Mouse (Mus musculus): ENCODE data around the gene Dbp.

Gene Dbp

DNA sequence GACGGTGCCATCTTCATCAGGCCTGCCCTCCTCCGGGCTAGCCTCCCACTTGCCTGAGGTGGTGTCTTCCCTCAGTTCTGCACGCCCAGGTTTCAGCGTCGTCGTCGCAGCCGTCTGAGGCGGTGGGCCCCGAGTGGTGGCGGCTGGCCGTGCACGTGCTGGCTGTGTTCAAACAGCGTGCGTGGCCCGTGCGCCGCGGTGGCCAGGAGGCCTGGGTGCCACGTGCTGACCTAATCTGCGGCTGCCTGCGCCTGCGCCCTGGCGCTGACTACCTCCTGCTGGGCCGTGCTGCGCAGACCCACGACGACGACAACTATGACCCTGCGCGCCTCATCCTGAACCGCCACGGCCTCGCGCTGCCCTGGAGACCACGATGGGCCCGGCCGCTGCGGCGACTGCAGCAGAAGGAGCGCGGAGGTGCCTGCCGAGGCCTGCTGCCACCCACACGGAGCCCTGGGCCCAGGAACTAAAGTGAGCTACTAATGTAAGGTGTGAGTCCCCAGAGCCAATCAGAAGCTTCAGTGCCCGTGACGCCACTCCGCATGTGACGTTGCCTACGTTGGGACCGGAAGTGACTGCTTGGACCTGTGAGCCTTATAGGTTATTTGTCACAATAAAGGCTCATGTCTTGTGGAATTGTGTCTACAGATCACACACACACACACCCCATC is 10.8 kb upstream of the Dbp start, which contains the start of gene Sec1:
Sec1 (minus strand) TSS at position 482 of the 671 bp plus-strand sequence.
- DNase-seq (ENCODE audit: extremely low read depth, low read depth, low spot score), result no peak

DNA sequence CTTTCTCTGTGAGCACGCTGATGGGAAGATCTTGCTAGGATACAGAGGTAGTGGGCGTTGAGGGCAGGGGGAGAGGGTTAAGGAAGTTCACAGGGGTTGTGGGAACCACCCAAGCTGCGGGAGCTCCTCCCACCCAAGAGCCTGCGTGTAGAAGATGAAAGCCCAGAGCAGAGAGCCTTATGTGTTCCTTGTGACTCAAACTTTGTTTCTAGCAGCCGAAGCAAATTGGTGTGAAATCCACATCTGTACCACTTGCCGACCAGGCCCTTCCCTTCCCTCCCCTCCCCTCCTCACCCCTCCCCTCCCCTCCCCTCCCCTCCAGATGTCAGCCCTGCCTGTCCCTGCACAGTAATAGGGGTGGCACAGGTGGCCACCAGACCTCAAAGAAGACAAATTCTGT is 9.8 kb upstream of the Dbp start:
- no peak for DNase-seq (ENCODE audit: extremely low read depth, low read depth, low spot score)

GRCm38 (mm10) chr7:45697894-45698293 is 7.0 kb upstream of the Dbp start:
- no peak for DNase-seq (ENCODE audit: extremely low read depth, low read depth, low spot score)

- DNase-seq (ENCODE audit: extremely low read depth, low read depth, low spot score), result no peak
Observed at GRCm38 (mm10) chr7:45699523-45700141, 5.3 kb upstream of the Dbp start, which contains the start of gene Car11. Gene Car11, plus strand, starts transcription at chr7:45699843.

GRCm38 (mm10) chr7:45700301-45701015 is 4.4 kb upstream of the Dbp start:
- no peak for DNase-seq (ENCODE audit: extremely low read depth, low read depth, low spot score)

- no peak for DNase-seq (ENCODE audit: extremely low read depth, low read depth, low spot score)
Observed at GRCm38 (mm10) chr7:45701072-45701471, 3.8 kb upstream of the Dbp start.

GRCm38 (mm10) chr7:45701607-45702006 is 3.3 kb upstream of the Dbp start:
- no peak for DNase-seq (ENCODE audit: extremely low read depth, low read depth, low spot score)

DNA sequence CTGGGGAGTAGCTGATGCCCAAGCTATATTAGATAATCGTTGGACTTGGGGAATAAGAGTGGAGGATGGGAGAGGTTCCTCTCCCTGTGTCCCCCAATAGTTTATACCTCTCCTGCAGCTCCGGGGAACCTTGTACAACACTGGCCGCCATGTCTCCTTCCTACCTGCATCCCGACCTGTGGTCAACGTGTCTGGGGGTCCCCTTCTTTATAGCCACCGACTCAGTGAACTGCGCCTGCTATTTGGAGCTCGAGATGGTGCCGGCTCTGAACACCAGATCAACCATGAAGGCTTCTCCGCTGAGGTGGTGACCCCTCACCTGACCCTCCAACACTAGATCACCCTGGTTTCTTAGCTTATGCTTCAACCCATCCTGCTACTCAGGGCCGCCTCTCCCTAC is 2.6 kb upstream of the Dbp start:
- DNase-seq (ENCODE audit: extremely low read depth, low read depth, low spot score), result no peak

DNA sequence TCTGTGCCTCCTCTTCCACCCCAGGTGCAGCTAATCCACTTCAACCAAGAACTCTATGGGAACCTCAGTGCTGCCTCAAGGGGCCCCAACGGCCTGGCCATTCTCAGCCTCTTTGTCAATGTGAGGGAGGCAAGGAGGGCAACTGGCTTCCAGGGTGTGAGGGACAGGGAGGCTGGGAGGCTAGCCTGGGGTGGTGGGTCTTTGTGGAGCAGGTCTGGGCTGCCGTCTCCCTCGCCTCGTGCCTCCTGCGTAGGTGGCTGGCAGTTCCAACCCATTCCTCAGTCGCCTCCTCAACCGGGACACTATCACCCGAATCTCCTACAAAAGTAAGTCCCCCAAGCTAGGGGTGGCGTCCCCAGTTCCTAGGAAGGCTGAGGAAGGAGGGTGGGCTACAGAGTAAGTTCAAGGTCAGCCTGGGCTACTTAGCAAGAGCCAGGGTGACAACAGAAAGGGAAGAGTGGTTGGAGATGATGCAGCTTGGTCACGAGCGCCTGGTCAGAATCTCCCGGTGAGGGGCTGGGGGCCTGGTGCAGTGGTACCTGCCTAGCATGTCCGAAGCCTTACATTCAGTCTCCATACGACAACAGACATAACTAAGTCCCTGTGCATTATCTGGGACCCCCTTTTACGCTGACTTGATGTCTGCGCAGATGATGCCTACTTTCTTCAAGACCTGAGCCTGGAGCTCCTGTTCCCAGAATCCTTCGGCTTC is 1.9 kb upstream of the Dbp start:
- DNase-seq (ENCODE audit: extremely low read depth, low read depth, low spot score), result no peak

DNA sequence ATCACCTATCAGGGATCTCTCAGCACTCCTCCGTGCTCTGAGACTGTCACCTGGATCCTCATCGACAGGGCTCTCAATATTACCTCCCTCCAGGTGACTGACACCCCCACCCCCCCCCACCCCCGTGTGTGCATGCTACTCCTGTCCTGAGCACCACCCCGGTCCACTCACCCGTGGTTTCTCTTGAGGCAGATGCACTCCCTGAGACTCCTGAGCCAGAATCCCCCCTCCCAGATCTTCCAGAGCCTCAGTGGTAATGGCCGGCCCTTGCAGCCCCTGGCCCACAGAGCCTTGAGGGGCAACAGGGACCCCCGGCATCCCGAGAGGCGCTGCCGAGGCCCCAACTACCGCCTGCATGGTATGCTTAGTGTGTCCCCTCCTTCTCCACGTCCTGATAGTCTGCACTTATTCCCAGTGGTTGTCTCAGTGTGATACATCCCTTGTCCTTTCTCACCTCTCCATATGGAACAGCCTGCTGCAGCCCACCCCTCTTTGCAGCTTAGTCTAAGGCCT is 1.3 kb upstream of the Dbp start:
- no peak for DNase-seq (ENCODE audit: extremely low read depth, low read depth, low spot score)

DNA sequence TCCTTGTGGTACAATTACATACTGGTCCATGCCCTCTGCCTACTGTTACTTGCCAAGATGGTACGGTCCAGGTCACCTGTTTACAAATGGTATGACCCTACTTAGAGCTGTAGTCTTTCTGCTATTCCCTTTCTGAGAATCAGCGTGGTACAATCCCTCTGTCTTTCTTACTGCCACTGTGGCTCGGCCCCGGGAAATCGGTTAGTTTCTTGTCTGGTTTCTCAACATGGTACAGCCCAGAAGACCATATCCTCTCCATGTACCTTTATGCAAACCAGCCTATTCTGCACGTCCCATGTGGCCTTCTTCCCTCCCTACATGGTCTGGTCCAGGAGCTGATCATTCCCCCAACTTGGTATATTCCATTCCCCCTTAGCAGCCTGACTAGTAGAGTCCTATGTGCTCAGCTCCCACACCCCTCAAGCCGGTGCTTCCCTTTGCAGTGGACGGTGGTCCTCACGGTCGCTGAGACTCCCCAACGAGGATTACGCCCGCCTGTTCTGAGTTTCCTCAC is 785 bp upstream of the Dbp start:
- DNase-seq (ENCODE audit: extremely low read depth, low read depth, low spot score), result no peak

- no peak for DNase-seq (ENCODE audit: extremely low read depth, low read depth, low spot score)
Observed at GRCm38 (mm10) chr7:45705443-45705864, 566 bp downstream of the Dbp start.

GRCm38 (mm10) chr7:45705873-45706281 is 989 bp downstream of the Dbp start:
- DNase-seq (ENCODE audit: extremely low read depth, low read depth, low spot score), result no peak

DNA sequence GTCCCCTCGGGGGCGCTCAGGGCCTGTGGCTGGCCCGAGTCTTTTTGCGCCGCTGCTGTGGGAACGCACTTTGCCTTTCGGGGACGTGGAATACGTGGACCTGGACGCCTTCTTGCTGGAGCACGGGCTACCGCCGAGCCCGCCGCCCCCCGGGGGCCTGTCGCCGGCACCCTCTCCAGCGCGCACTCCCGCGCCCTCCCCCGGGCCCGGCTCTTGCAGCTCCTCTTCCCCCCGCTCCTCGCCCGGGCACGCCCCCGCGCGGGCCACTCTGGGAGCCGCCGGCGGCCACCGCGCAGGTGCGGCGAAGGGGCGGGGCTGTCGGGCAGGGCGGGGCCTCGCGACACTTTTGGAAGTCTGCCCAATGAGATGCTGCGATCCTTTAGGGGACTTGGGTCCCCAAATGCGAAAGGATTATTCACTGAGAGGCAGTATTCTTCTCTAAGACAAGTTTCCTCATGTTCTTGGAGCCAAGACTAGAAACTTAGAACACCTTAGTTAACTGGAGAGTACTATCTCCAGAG is 1.9 kb downstream of the Dbp start:
- DNase-seq (ENCODE audit: extremely low read depth, low read depth, low spot score), result no peak

GRCm38 (mm10) chr7:45707375-45707967 is 2.6 kb downstream of the Dbp start:
- no peak for DNase-seq (ENCODE audit: extremely low read depth, low read depth, low spot score)

DNA sequence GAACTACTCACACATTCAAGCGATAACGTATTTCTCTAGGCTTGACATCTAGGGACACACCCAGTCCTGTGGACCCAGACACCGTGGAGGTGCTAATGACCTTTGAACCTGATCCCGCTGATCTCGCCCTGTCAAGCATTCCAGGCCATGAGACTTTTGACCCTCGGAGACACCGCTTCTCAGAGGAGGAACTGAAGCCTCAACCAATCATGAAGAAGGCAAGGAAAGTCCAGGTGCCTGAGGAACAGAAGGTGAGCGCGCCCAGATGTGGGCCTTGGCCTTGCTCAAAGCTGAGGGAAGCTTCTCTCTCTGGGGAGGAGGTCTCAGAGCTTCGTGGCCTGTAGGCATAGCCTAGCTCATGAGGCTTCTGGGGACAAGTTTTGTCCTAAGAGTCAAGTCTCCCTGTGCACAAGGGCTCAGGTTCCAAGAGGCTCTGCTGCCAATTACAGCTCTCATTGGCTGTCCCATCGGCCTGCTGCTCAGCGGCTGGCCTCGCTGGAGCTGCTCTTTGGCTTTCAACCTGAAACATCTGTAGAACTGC is 3.4 kb downstream of the Dbp start:
- DNase-seq (ENCODE audit: extremely low read depth, low read depth, low spot score), result no peak

GRCm38 (mm10) chr7:45709036-45709435 is 4.1 kb downstream of the Dbp start:
- DNase-seq (ENCODE audit: extremely low read depth, low read depth, low spot score), result no peak

DNA sequence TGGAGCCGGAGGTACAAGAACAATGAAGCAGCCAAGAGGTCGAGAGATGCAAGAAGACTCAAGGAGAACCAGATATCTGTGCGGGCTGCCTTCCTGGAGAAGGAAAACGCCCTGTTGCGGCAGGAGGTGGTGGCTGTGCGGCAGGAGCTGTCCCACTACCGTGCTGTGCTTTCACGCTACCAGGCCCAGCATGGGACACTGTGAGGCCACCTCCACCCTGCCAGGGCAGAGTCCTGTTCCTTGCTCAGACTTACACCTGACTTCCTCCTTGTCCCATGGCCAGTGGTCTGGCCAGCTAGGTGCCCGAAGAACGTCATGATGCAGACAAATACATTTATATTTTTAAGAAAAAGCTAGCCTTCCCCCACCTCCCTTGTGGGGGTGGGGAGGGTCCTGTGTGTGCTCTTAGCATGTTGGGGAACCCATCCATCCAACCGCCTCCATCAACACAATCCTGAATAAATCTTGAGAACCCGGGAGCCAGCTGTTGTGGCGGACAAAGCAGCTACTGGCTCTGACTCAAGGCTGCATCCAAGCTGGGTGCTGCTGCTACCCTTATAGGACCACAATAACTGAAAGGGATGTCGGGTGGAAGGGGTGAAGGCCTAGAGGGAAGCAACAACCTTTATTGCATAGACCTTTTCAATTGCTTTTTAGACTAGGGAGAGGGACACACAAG is 4.9 kb downstream of the Dbp start:
- DNase-seq (ENCODE audit: extremely low read depth, low read depth, low spot score), result no peak

GRCm38 (mm10) chr7:45710477-45711191 is 5.7 kb downstream of the Dbp start:
- no peak for DNase-seq (ENCODE audit: extremely low read depth, low read depth, low spot score)
